Mouse (Mus musculus): ENCODE results near the gene 4931409K22Rik.

4931409K22Rik gene

DNA sequence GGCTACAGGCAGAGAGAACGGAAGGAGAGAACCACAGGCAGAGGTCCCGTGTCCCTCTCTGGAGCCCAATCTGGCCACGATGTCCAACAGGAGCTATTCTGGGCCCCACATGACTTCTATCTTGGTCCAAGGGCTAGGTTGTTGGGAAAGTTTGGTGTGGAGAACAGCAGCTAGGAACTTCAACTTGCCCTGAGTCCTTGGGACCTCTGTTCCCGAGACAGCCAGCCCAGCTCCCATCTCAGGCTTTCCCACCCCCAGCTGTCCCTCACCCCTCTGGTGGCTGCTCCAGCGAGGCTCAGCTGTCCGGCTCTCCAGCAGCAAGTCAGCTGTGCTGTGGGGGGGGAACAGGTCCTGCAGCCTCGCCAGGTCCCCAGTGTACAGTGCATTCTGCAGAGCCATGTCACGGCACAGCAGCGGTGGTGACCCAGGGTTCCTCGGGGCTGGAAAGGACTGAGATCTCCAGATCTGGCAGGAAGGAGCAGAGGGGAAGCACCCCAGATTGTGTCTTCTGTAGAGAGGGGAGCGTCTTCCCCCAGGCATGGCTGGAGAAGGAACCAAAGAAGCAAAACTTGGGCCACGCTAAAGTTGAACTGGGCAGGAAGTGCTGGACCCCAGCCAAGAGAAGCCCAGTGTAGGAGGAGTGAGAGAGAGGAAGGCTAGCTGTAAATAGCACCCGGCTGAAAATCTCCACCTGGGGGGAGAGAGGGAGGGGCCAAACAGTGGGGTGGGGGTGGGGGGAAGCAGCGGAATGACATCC, 16.0 kb downstream of the 4931409K22Rik start, which contains the start of gene Asb10:
TSS of gene Asb10 (minus strand) at position 592 of the 757 bp plus-strand sequence.
- DNase-seq (ENCODE audit: low spot score in 2 of 2) = no peak

DNA sequence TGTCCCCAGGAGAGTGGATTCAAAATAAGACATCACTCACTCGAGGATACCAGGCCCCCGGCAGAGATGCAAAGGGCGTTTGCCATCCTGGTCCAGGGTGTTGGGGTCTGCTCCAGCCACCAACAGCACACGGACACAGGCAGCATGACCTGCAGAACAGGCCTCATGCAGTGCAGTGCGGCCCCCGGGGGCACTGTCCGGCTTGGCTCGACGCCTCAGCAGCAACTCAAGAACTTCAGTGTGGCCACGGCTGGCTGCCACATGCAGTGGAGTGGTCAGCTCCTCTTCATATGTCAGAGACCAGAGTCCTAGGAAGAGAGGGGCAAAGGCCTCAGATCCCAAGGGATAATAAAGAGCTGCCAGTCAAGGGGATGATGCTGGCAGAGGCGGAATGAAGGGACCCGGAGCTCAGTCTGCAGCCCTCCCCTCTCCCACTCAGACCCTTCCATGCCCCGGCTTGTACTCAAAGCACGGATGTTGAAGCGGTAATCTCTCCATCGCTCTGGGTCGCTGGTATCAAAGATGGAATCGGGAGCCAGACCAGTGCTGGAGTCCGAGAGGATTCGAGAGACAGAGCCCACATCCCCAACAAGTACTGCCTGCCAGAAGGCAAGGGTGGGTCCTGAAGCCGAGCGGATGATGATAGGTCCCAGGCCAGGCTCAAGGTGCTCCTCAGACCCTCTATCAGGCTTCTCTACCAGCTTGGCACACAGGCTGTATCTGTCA, 16.9 kb downstream of the 4931409K22Rik start:
- no peak for DNase-seq (ENCODE audit: low spot score in 2 of 2)

DNA sequence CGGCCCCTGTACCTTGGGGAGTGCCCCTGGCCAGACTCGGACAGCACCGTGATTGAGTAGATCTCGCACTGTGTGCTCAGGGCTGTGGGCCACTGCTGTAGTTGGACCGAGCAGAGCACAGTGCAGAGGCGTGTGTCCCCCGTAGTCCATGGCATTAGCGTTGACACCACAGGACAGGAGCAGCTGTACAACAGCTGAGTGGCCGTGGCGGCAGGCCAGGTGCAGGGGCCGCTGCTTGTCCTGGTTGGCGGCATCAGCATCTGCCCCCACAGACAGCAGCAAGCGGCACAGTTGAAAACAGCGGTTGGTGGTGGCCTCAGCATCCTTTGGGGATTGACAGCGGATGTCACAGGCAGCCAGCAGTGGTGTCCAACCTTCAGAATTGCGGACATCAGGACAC, 19.0 kb downstream of the 4931409K22Rik start:
- no peak for DNase-seq (ENCODE audit: low spot score in 2 of 2)

DNA sequence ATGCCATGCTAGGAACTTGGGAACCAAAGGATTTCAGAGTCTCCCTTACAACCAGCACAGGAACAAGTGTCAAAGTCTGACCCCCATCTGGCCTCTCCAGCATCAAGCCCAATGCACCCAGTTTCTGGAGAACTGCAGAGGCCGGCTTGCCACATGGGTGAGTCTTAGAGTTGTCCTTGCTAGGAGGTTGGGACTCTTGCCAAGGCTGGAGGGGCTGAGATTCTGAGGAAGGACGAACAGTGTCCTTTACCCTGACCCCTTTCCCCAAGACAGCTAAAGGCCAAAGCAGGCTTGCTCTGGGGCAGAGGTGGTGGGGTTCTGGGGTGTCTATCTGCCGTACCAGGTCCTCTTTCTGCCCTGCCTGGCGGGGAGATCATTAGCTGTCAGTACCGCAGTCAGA, 20.1 kb downstream of the 4931409K22Rik start:
- DNase-seq (ENCODE audit: low spot score in 2 of 2) = no peak

DNA sequence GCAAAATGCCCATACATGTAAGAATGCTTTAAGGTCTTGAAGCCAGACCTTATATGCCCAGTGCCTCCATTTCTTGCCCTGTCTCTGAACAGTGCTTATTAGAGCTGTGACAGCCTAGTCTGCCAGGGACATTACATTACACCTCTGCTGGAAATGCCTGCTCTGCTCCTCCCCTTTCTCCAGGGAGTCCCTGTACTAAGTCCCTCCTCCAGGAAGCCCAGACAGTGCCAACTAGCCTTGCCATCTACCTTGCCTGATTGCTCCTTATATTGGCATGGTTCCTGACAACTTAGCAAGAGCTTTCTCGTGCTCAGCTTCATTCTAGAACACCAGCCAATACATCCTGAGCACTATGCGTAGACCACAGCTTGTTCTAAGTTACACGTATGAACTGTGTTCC, 20.9 kb downstream of the 4931409K22Rik start:
- DNase-seq (ENCODE audit: low spot score in 2 of 2) = no peak

DNA sequence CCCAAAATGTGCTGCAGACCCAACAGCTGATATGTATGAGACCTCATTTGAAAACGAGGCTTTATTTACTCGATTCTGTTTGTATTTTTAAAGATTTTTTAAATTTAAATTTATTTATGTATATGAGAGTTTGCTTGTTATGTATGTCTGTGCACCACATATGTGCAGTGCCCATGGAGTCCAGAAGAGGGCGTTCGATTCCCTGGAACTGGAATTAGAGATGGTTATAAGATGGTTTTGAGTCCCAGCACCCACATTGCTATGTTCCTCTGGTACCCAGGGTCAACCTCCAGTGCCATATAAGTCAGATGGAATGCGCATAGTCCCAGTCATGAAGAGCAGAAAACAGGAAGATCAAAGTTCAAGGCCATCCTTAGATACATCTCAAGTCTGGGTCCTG, 22.3 kb downstream of the 4931409K22Rik start:
- no peak for DNase-seq (ENCODE audit: low spot score in 2 of 2)

DNA sequence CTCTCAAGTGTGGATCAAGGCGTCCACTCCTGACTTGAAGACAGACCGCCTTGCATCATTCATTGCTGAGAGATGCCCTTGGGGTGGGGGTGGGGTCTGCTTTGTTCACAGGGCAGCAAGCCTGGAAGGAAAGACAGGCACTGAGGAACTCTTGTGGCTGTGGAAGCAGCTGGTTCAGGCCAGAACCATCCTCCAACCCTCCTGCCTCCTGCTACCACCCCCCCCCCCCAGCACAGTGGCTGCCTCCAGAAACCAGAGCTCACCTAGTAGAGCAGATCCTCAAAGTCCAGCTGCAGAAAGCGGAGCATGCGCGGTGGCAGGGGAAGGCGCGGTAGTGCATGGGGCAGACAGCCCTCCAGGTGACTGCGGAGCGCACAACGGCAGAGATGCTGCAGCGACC, 23.2 kb downstream of the 4931409K22Rik start:
- no peak for DNase-seq (ENCODE audit: low spot score in 2 of 2)

DNA sequence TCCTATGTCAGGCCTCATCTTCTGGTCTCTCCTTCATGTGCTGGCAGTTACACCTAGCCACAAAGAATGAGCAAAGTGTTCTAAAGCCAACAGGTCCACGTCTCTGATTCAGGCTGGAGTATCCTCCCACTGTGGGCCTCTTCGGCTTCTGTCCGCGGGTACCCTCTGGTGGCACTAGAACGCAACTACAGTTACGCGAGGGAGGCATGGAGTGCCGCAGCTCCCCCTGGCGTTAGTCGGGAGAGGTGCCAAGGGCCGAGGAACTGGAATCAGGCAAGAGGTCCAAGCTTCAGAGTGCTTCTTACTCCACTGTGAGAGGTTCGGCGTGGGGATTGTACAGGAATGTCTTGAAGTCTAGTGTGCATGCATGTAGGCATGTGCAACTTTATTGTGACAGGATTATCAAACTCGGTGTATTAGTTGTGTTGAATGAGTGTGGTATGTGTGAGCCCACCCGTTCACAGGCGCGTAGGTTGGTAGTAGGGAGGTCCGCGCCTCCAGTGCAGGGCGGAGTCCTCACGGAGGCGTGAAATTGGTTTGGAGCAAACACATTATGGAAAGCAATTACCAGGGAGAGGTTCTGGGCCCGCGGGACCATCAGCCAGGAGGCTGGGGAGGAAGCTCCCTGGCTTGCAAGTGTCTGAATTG, 26.4 kb downstream of the 4931409K22Rik start:
- peak; percentile 75 to 83 for DNase-seq (ENCODE audit: low spot score in 2 of 2)

DNA sequence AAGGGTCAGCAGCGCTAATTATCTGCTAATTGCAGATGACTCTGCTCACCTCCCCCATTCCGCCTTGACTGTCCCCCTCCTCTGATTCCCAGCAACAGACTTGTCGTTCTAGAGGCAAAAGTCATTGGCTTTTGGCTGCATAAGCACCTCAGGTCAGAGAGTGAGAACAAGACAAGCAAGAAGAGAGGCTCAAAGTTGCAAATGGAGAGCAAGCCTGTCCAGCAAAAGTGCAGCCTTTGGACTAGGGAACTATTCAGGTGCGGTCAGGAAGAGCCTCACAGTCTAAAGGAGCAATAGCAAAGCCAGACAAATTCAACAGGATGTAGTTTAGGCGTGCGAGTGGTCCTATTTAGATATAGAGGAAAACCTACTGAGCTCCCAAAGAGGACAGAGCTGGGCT, 28.8 kb downstream of the 4931409K22Rik start:
- no peak for DNase-seq (ENCODE audit: low spot score in 2 of 2)

DNA sequence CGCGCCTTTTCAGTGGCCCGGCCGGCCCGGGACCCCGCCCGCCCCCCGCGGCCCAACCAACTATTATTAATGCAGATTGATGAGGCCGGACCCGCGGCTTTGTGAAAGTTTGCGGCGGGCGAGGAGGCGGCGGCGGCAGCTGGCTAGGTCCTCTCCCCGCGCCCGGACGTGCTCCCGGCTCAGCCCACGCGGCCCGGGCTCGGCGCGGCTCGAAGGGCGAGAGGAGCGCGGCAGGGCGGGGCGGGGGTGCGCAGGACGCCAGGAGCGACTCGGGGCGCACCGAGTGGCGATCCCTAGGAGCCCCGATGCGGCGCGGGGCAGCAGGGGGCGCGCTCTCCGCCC, 29.7 kb downstream of the 4931409K22Rik start, which contains the start of gene Gbx1:
TSS of gene Gbx1 (minus strand) at position 314 of the 342 bp plus-strand sequence.
- DNase-seq (ENCODE audit: low spot score in 2 of 2) = no peak

DNA sequence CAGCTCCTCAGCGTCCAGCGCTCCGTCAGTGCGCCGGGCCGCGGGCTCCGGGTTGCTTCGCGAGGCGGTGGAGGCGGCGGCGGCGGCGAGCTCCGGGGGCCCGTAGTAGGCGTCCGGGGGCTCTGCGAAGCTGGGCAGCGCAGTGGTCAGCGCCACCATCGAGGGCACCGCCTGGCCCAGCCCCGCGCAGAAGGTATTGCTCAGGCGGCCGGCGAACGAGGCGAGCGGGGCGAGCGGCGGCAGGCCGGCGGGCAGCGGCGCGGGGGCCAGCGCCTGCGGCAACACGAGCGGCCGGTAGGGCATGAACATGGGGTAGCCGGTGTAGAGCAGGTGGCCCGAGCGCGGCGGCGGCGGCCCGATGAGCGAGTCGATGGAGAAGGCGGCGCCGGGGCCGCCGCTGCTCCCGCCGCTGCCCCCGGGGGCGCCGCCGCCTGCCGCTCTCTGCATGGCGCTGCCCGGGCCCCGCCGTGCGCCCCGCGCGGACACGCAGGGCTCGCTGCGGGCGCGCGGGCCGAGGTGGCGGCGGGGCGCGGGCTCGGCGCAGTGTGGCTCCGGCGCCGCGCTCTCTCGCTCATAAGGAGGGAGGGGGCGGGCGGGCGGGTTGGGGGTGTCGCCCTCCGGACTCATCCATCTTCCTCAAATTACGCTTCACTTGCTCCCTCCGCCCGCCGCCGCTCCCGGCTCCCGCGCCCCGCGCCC, 30.3 kb downstream of the 4931409K22Rik start:
- DNase-seq (ENCODE audit: low spot score in 2 of 2) = no peak

DNA sequence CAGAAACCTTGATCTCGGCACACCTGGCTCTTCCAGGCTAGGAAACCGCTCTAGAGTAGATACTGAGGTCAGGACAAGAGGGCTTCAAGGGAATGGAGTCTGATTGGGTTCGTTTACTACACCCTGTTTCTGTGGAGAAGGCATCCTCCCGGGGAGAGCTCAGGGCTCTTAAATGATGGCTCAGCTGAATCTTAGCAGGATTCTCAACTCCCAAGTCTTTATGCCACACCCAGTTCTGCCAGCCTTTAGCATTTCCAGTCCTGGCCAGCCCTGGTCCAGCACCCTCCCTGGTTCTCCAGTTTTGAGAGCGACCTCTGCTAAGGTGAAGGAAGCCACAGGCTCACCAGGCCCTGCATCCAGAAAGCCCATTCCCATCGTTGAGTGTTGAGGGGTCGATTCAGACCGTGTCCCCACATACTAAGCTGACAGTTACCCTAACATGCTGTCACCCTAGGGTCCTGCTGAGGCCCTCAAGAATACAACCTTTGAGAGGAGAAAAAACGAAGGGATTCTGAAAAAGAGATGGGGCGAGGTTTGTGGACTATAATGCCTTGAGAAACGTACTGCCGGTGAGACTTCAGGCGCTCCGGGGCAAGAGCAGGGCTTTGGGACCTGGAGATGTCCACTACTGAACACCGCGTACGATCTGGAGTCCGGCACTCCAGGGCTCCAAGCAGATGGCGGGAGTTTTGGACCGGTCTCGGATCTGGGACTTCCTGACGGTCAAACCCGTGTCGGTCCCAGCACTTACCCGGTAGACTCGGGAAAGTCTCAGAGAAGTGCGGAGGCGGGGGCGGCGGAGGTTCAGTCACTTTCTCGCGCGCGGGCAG, 31.0 kb downstream of the 4931409K22Rik start:
- no peak for DNase-seq (ENCODE audit: low spot score in 2 of 2)

DNA sequence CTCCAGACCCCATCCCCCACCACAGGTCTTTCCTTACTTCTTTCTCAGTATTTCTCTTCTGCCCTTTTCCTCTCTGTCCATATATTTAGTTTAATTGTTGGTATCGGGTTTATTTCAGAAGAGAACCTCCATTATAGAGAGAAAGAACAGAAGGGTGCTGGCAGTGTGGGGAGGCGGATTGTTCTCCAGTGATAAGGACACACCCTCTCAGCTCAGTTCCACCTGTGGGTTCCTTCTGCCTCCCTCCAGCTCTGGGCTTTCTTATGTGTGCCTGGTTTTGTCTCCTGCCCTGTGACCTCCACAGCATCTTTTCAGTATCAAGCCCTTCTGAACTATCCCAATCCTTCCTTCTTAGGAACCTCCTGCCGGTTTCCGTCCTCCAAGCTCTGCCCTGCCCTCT, 32.1 kb downstream of the 4931409K22Rik start:
- no peak for DNase-seq (ENCODE audit: low spot score in 2 of 2)

DNA sequence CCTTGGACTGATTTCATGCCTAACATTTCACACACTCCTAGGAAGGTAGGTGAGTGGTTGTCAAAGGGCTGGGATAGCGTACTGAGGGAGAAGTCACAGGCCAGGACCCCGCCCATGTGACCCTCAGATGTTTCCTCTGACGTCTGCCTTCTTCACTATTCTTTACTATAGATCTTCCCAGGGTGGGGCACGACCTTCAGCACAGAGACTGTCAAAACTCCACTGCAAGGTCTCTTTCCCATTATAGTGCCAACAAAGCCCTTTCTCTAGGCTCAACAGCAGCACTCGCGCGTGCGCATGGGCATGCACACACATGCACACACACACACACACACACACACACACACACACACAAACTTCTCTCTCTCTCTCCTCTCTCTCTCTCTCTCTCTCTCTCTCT, 32.8 kb downstream of the 4931409K22Rik start:
- DNase-seq (ENCODE audit: low spot score in 2 of 2) = no peak

DNA sequence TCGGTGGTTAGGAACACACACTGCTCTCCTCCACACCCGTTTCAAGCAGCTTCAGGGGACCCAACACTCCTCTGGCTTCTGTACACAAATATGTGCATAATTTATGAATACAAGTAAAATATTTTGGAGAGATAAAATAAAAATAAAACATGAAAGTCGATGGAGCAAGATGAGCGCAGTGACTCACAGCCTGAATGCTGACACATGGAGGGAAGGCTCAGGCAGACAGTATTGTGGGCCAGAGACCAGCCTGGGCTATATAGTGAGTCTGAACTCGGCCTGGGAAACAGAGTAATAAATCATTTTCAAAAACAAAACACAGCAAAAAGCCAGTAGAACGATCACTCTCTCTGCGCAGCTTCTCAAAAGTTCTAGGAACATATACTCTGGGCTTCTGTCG, 35.2 kb downstream of the 4931409K22Rik start:
- DNase-seq (ENCODE audit: low spot score in 2 of 2) = no peak

DNA sequence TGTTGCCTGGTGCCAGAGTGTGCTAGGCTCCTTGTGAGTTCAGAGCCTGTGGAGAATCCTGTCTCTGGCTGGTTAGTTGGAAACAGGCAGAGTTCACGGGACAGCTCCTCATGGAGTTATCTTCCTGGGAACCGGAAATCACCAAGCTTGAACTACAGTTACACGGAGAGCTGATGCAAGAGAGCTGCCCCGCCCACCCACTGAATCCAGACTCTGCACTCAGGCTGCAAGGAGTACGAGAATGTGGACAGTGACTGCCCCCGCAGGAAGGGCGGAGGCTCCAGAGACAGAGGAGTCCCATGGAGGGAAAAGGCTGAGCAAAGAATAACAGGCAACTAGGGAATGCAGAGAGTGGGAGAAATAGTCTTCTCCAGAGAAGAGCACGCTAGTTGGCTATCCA, 44.3 kb downstream of the 4931409K22Rik start:
- no peak for DNase-seq (ENCODE audit: low spot score in 2 of 2)

DNA sequence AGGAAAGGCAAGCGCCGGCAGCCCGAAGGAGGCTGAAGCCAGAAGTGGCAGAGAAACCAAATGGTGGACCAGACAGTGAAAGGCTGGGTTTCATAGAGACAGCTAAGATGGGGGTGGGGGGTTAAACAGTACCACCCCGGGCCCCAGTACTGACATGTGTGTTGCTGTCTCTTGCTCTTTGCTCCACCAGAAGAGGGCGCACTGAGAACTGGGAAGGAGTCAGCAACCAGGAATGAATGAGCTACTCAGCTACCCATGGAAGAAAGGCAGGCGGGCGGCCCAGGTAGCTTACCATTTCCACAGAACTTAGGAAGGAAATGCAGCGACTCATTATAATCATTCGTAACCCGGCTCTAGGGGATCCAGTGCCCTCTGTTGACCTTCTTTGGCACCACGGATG, 46.0 kb downstream of the 4931409K22Rik start:
- DNase-seq (ENCODE audit: low spot score in 2 of 2) = peak in 1 of 2 experiments; percentile 19

DNA sequence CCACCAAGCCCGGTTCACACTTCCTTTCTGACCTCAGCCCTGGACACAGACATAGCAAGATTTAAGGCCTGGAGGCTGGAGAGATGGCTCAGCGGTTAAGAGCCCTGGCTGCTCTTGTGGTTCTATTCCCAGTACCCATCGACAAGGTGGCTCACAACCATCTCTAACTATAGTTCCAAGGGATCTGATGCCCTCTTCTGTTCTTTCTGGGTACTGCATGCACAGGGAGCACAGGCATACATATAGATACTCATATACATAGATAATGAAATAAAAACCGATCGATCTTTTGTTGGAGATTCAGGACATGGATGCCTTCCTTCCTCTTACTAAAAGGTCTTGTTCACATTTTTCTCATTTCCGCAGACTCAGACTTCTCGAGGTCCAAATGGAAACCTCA, 48.2 kb downstream of the 4931409K22Rik start:
- no peak for DNase-seq (ENCODE audit: low spot score in 2 of 2)

DNA sequence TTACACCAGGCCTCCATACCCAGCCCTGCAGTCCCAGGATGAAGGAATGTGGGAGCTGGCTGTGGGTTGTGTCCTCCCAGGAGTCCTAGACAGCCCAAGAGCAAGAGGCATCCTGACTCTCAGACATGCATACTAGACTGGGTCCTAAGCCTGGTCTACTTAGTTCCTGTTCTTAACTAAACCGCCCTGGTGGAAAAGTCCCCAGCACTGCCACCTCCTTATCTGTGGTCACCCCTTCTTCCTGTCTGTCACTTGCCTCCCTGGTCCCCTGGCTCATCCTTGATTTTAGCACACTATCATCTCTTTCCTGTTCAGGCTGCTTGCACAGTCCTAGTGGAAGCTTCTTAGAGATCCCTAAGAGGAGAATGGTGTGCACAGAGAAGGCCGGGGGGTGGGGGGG, 51.1 kb downstream of the 4931409K22Rik start:
- no peak for DNase-seq (ENCODE audit: low spot score in 2 of 2)

DNA sequence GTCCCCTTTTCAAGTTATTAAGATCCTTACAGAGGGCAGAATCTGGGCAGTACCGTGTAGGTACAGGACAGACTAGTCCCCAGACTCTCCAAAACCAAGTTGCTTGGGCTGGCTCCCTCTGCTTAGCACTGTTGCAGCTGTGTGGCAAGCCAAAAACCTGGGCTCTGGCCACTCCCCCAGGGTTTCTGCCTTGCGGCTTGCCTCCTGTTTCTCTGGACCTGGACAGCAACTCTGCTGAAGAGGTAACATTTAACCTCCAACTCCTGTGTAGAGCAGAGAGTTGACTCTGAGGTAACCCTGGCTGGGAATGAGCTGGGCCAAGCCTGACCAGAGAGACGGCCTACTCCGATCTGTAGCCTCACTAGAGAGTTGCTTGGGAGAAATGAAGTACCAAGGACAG, 53.8 kb downstream of the 4931409K22Rik start:
- DNase-seq (ENCODE audit: low spot score in 2 of 2) = no peak

DNA sequence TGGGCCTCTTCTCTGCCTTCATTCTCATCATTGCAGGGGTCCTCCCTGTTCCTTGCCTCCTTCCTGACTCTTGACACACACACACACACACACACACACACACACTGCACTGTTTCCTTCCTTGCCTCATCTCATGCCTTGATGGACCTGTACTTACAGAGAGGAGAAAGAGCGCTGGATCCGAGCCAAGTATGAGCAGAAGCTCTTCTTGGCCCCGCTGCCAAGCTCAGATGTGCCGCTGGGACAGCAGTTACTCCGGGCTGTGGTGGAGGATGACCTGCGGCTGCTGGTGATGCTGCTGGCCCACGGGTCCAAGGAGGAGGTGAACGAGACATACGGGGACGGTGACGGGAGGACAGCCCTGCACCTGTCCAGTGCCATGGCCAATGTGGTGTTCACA, 55.8 kb downstream of the 4931409K22Rik start:
- DNase-seq (ENCODE audit: low spot score in 2 of 2) = no peak

Measured in spleen, postnatal 14 days (tissue).